ENCODE assay signal across 36 mouse cellular contexts in genomic region chrX:10239515-10239914, GRCm38 (mm10). TPM values are rescaled to one million over a fixed set of nuclear protein-coding genes. Genes with fewer than 3 reads are reported as not detected.
DNase-seq lines count a peak whose midpoint lies in the region; ATAC-seq and TF ChIP-seq lines count a peak whose summit lies in the region.
"Had no signal": no experiment of that assay in that cellular context is flagged by ENCODE, and none has a peak within 500 bp of the region (broad histone marks: within the 10 kb centered on the region; RNA-seq: fewer than 3 reads in every experiment).

No protein-coding gene starts in this region.

- no peak for TF ChIP-seq CTCF in liver, adult 2 months (IDR thresholded peaks at IDR 0.05; ENCODE audit: low read depth, low read length)

- H3K36me3 ChIP-seq in liver, adult 2 months (ENCODE audit: control insufficient read depth, insufficient read depth, low read length) = no peaks in the 10 kb centered on the region
- H3K36me3 ChIP-seq in liver, embryonic 11.5 days (ENCODE audit: control insufficient read depth, insufficient read depth, low read length) = no peaks in the 10 kb centered on the region
- no peaks in the 10 kb centered on the region for H3K36me3 ChIP-seq in intestine, embryonic 15.5 days
- H3K36me3 ChIP-seq in liver, embryonic 15.5 days (replicated peaks) = no peaks in the 10 kb centered on the region
- H3K36me3 ChIP-seq: embryonic facial prominence, embryonic 12.5 days; heart, embryonic 10.5 days; hindbrain, embryonic 12.5 days; lung, embryonic 15.5 days; neural tube, embryonic 12.5 days had no signal

- H3K4me1 ChIP-seq in liver, adult 2 months (ENCODE audit: control insufficient read depth, insufficient read depth, low read length) = peaks cover 3% of the 10 kb centered on the region; the same call in 1 of the 2 replicates
- no peaks in the 10 kb centered on the region for H3K4me1 ChIP-seq in liver, embryonic 11.5 days (replicated peaks; ENCODE audit: control insufficient read depth, insufficient read depth, low read length)
- H3K4me1 ChIP-seq in intestine, embryonic 15.5 days (replicated peaks) = no peaks in the 10 kb centered on the region
- no peaks in the 10 kb centered on the region for H3K4me1 ChIP-seq in liver, embryonic 15.5 days (replicated peaks)
- H3K4me1 ChIP-seq: embryonic facial prominence, embryonic 12.5 days; heart, embryonic 10.5 days; hindbrain, embryonic 12.5 days; lung, embryonic 15.5 days; neural tube, embryonic 12.5 days had no signal

- no peak overlapping the region for H3K4me3 ChIP-seq in liver, adult 2 months (ENCODE audit: insufficient read depth, low read depth, low read length)
- H3K4me3 ChIP-seq in liver, embryonic 11.5 days (ENCODE audit: low read depth, low read length) = no peak overlapping the region
- no peak overlapping the region for H3K4me3 ChIP-seq in intestine, embryonic 15.5 days (replicated peaks)
- H3K4me3 ChIP-seq in liver, embryonic 15.5 days (replicated peaks) = no peak overlapping the region
- H3K4me3 ChIP-seq: embryonic facial prominence, embryonic 12.5 days; heart, embryonic 10.5 days; hindbrain, embryonic 12.5 days; lung, embryonic 15.5 days; myocyte; neural tube, embryonic 12.5 days had no signal

- H3K4me2 ChIP-seq in liver, embryonic 11.5 days = no peak overlapping the region
- no peak overlapping the region for H3K4me2 ChIP-seq in intestine, embryonic 15.5 days (replicated peaks)
- H3K4me2 ChIP-seq in liver, embryonic 15.5 days = no peak overlapping the region
- H3K4me2 ChIP-seq: embryonic facial prominence, embryonic 12.5 days; hindbrain, embryonic 12.5 days; lung, embryonic 15.5 days; midbrain, embryonic 11.5 days; neural tube, embryonic 12.5 days had no signal

- no peaks in the 10 kb centered on the region for H3K9me3 ChIP-seq in liver, embryonic 11.5 days (ENCODE audit: control insufficient read depth, low read length)
- no peaks in the 10 kb centered on the region for H3K9me3 ChIP-seq in intestine, embryonic 15.5 days
- H3K9me3 ChIP-seq in liver, embryonic 15.5 days (replicated peaks) = no peaks in the 10 kb centered on the region
- H3K9me3 ChIP-seq: embryonic facial prominence, embryonic 12.5 days; heart, embryonic 10.5 days; hindbrain, embryonic 12.5 days; lung, embryonic 15.5 days; neural tube, embryonic 12.5 days had no signal

- no peak for TF ChIP-seq POLR2A in liver, adult 2 months (IDR thresholded peaks at IDR 0.05; ENCODE audit: extremely low read depth, insufficient read depth, low read length)

- WGBS in liver, adult 2 months = 25% methylated on average over 4 of the region's 4 CpGs
- WGBS in liver, embryonic 11.5 days = 55% methylated on average over 4 of the region's 4 CpGs
- WGBS in intestine, embryonic 15.5 days = 49% methylated on average over 4 of the region's 4 CpGs
- WGBS in liver, embryonic 15.5 days (ENCODE audit: insufficient replicate concordance) = 61% methylated on average over 4 of the region's 4 CpGs

- no peak overlapping the region for H3K9ac ChIP-seq in liver, adult 2 months (ENCODE audit: low read depth, low read length)
- no peak overlapping the region for H3K9ac ChIP-seq in liver, embryonic 11.5 days (ENCODE audit: low read depth, low read length)
- H3K9ac ChIP-seq in intestine, embryonic 15.5 days = no peak overlapping the region
- no peak overlapping the region for H3K9ac ChIP-seq in liver, embryonic 15.5 days
- H3K9ac ChIP-seq: embryonic facial prominence, embryonic 12.5 days; hindbrain, embryonic 12.5 days; lung, embryonic 15.5 days; neural tube, embryonic 12.5 days had no signal

- no peaks in the 10 kb centered on the region for H3K79me2 ChIP-seq in liver, adult 2 months (ENCODE audit: control insufficient read depth, insufficient read depth, low read length)

- no peaks in the 10 kb centered on the region for H3K27me3 ChIP-seq in liver, adult 2 months (ENCODE audit: control insufficient read depth, insufficient read depth, low read length)
- no peaks in the 10 kb centered on the region for H3K27me3 ChIP-seq in liver, embryonic 11.5 days (replicated peaks; ENCODE audit: control insufficient read depth, insufficient read depth, low read length)
- no peaks in the 10 kb centered on the region for H3K27me3 ChIP-seq in intestine, embryonic 15.5 days (replicated peaks)
- no peaks in the 10 kb centered on the region for H3K27me3 ChIP-seq in liver, embryonic 15.5 days
- H3K27me3 ChIP-seq: embryonic facial prominence, embryonic 12.5 days; hindbrain, embryonic 12.5 days; lung, embryonic 15.5 days; neural tube, embryonic 12.5 days had no signal

- peak overlapping the region; percentile 76 for H3K27ac ChIP-seq in liver, adult 2 months (replicated peaks; ENCODE audit: insufficient read depth, low read depth, low read length)
- H3K27ac ChIP-seq in liver, embryonic 11.5 days (ENCODE audit: low read depth, low read length) = no peak overlapping the region
- no peak overlapping the region for H3K27ac ChIP-seq in intestine, embryonic 15.5 days
- H3K27ac ChIP-seq in liver, embryonic 15.5 days (replicated peaks) = no peak overlapping the region
- H3K27ac ChIP-seq: embryonic facial prominence, embryonic 12.5 days; heart, embryonic 10.5 days; hindbrain, embryonic 12.5 days; hindbrain, postnatal 0 days; lung, embryonic 15.5 days; neural tube, embryonic 12.5 days; stomach, postnatal 0 days had no signal

- no peak; the same call in 1 of the 2 replicates for ATAC-seq in liver, embryonic 11.5 days (replicated peaks; ENCODE audit: low FRiP score)
- ATAC-seq in intestine, embryonic 15.5 days = peak; percentile 96
- ATAC-seq in liver, embryonic 15.5 days (ENCODE audit: insufficient read depth) = peak; percentile 67; the same call in 1 of the 2 replicates
- ATAC-seq: forebrain, embryonic 14.5 days; hindbrain, postnatal 0 days had no signal

- DNase-seq in liver, adult 2 months (ENCODE audit: extremely low read depth, low read depth, low spot score) = peak; percentile 97
- DNase-seq in liver, embryonic 11.5 days (ENCODE audit: low spot score) = no peak
- DNase-seq in cerebellum, postnatal 10 days = no peak
- no peak for DNase-seq in T-cell, adult 2 months (ENCODE audit: low spot score)
- DNase-seq in cerebellum, postnatal 4 days (ENCODE audit: low spot score in 2 of 2) = no peak
- DNase-seq: adrenal gland, adult 8-10 months; cerebellum, adult 8-10 months; gastrocnemius, postnatal 14 days; heart, adult 11 months; heart, postnatal 36 days; kidney, adult 18-20 months; kidney, postnatal 36 days; left cerebral cortex, postnatal 4 days; right cerebral cortex, adult 18-20 months; thymus, adult 2 months; thymus, postnatal 36 days had no signal

RNA-seq across cellular contexts. Expression of gene Otc, which starts 12.6 kb away (rescaled TPM):
- 480 and 581 TPM in 2 replicates for total RNA-seq in liver, adult 2 months (2014; rRNA removed)
- 123 TPM in 2 replicates for polyA plus RNA-seq in liver, adult 2 months (2012; rRNA removed)
- 12.9 and 13.4 TPM in 2 replicates for polyA plus RNA-seq in liver, embryonic 11.5 days (2014; fragmentation: Nextera tagmentation; extraction: Ambion mirVana)
- 55.4 and 59.9 TPM in 2 replicates for polyA plus RNA-seq in intestine, embryonic 15.5 days (2015; fragmentation: Nextera tagmentation; extraction: Ambion mirVana)
- 50.8 and 53.3 TPM in 2 replicates for polyA plus RNA-seq in liver, embryonic 15.5 days (2015; fragmentation: Nextera tagmentation; extraction: Ambion mirVana)
- total RNA-seq: common myeloid progenitor, adult 5-6 weeks; gastrocnemius, postnatal 14 days; heart, postnatal 36 days; hindbrain, postnatal 0 days; layer of hippocampus, adult 8-10 months; layer of hippocampus, postnatal 25 days; left cerebral cortex, adult 8-10 months; left cerebral cortex, postnatal 4 days; megakaryocyte, adult 5-6 weeks; midbrain, postnatal 0 days had no signal
- polyA plus RNA-seq: embryonic facial prominence, embryonic 12.5 days; forebrain, embryonic 14.5 days; hindbrain, embryonic 12.5 days; hindbrain, postnatal 0 days; limb, embryonic 14.5 days; midbrain, embryonic 11.5 days; midbrain, postnatal 0 days; myocyte; neural tube, embryonic 12.5 days; spleen, adult 2 months; thymus, adult 2 months had no signal

RNA-seq across cellular contexts. Expression of gene Rpgr, which starts 22.8 kb away (rescaled TPM):
- 2.0 and 2.3 TPM in 2 replicates for total RNA-seq in liver, adult 2 months (2014; rRNA removed)
- 0.34 and 0.42 TPM in 2 replicates for polyA plus RNA-seq in liver, adult 2 months (2012; rRNA removed)
- 9.6 and 9.7 TPM in 2 replicates for polyA plus RNA-seq in liver, embryonic 11.5 days (2014; fragmentation: Nextera tagmentation; extraction: Ambion mirVana)
- 9.9 and 11.7 TPM in 2 replicates for polyA plus RNA-seq in intestine, embryonic 15.5 days (2015; fragmentation: Nextera tagmentation; extraction: Ambion mirVana)
- 2.1 and 2.3 TPM in 2 replicates for polyA plus RNA-seq in liver, embryonic 15.5 days (2015; fragmentation: Nextera tagmentation; extraction: Ambion mirVana)
